Mouse (Mus musculus): ENCODE measurements around the gene Gpr19. TPM values are rescaled to one million over a fixed set of nuclear protein-coding genes. Genes with fewer than 3 reads are reported as not detected.

The Gpr19 gene
- total and polyA plus RNA-seq, 2 experiments from 2014 or later: 9.4 to 13.4 TPM

GRCm38 (mm10) chr6:134890436-134890835 lies 7.9 kb downstream of the Gpr19 start:
- TF ChIP-seq EP300 (IDR thresholded peaks at IDR 0.05; ENCODE audit: low read depth) (no peak), CTCF (IDR thresholded peaks at IDR 0.05; ENCODE audit: low read depth) (no peak)
- Histone ChIP-seq H3K4me2 (ENCODE audit: low read depth, low read length) (no peak overlapping the region), H3K4me3 (ENCODE audit: low read depth, low read length) (no peak overlapping the region), H3K27me3 (ENCODE audit: control insufficient read depth, insufficient read depth, low read length) (no peaks in the 10 kb centered on the region), H3K9ac (replicated peaks; ENCODE audit: low read depth, low read length) (no peak overlapping the region), H3K27ac (ENCODE audit: low read depth) (no peak overlapping the region), H3K36me3 (replicated peaks; ENCODE audit: control insufficient read depth, insufficient read depth, low read length) (no peaks in the 10 kb centered on the region), H3K9me3 (replicated peaks; ENCODE audit: control insufficient read depth, low read length) (no peaks in the 10 kb centered on the region), H3K4me1 (ENCODE audit: control insufficient read depth, insufficient read depth) (0 out of 2 replicates have a peak, but pooled peaks cover 4% of the 10 kb centered on the region)
- DNase-seq (ENCODE audit: low spot score) (no peak), ATAC-seq (ENCODE audit: insufficient read depth, low read depth) (no peak)
- 74% methylated on average over 7 of the region's 7 CpGs for WGBS

- Histone ChIP-seq H3K4me3 (ENCODE audit: low read depth, low read length) (no peak overlapping the region), H3K4me2 (ENCODE audit: low read depth, low read length) (no peak overlapping the region), H3K27ac (ENCODE audit: low read depth) (no peak overlapping the region), H3K9me3 (replicated peaks; ENCODE audit: control insufficient read depth, low read length) (no peaks in the 10 kb centered on the region), H3K27me3 (ENCODE audit: control insufficient read depth, insufficient read depth, low read length) (no peaks in the 10 kb centered on the region), H3K36me3 (replicated peaks; ENCODE audit: control insufficient read depth, insufficient read depth, low read length) (no peaks in the 10 kb centered on the region), H3K9ac (replicated peaks; ENCODE audit: low read depth, low read length) (no peak overlapping the region), H3K4me1 (ENCODE audit: control insufficient read depth, insufficient read depth) (0 out of 2 replicates have a peak, but pooled peaks cover 4% of the 10 kb centered on the region)
- WGBS: 68% methylated on average over 1 of the region's 1 CpGs
- DNase-seq (ENCODE audit: low spot score) (no peak), ATAC-seq (ENCODE audit: insufficient read depth, low read depth) (no peak)
- TF ChIP-seq CTCF (IDR thresholded peaks at IDR 0.05; ENCODE audit: low read depth) (no peak), EP300 (IDR thresholded peaks at IDR 0.05; ENCODE audit: low read depth) (no peak)
These were observed 8.6 kb downstream of the Gpr19 start for GRCm38 (mm10) chr6:134889763-134890162.

GRCm38 (mm10) chr6:134888563-134889017 lies 9.8 kb downstream of the Gpr19 start:
- WGBS: 9% methylated on average over 4 of the region's 4 CpGs

GRCm38 (mm10) chr6:134887711-134888449 lies 10.5 kb downstream of the Gpr19 start:
- Histone ChIP-seq H3K27ac (ENCODE audit: low read depth) (no peak overlapping the region), H3K4me3 (ENCODE audit: low read depth, low read length) (no peak overlapping the region), H3K4me2 (ENCODE audit: low read depth, low read length) (peak overlapping the region; percentile 19; the same call in 1 of the 2 replicates), H3K36me3 (replicated peaks; ENCODE audit: control insufficient read depth, insufficient read depth, low read length) (no peaks in the 10 kb centered on the region), H3K9ac (replicated peaks; ENCODE audit: low read depth, low read length) (no peak overlapping the region), H3K4me1 (ENCODE audit: control insufficient read depth, insufficient read depth) (0 out of 2 replicates have a peak, but pooled peaks cover 4% of the 10 kb centered on the region), H3K9me3 (replicated peaks; ENCODE audit: control insufficient read depth, low read length) (no peaks in the 10 kb centered on the region), H3K27me3 (ENCODE audit: control insufficient read depth, insufficient read depth, low read length) (no peaks in the 10 kb centered on the region)
- ATAC-seq (ENCODE audit: insufficient read depth, low read depth) (no peak), DNase-seq (ENCODE audit: low spot score) (no peak)
- TF ChIP-seq EP300 (IDR thresholded peaks at IDR 0.05; ENCODE audit: low read depth): no peak
- TF ChIP-seq CTCF (IDR thresholded peaks at IDR 0.05; ENCODE audit: low read depth): no peak
- 5% methylated on average over 10 of the region's 10 CpGs for WGBS

More at GRCm38 (mm10) chr6:134888563-134889017, 9.8 kb downstream of the Gpr19 start:
- Histone ChIP-seq H3K9ac (replicated peaks; ENCODE audit: low read depth, low read length) (no peak overlapping the region), H3K27ac (ENCODE audit: low read depth) (no peak overlapping the region), H3K36me3 (replicated peaks; ENCODE audit: control insufficient read depth, insufficient read depth, low read length) (no peaks in the 10 kb centered on the region), H3K4me2 (ENCODE audit: low read depth, low read length) (no peak overlapping the region), H3K27me3 (ENCODE audit: control insufficient read depth, insufficient read depth, low read length) (no peaks in the 10 kb centered on the region), H3K4me1 (ENCODE audit: control insufficient read depth, insufficient read depth) (0 out of 2 replicates have a peak, but pooled peaks cover 4% of the 10 kb centered on the region), H3K4me3 (ENCODE audit: low read depth, low read length) (no peak overlapping the region), H3K9me3 (replicated peaks; ENCODE audit: control insufficient read depth, low read length) (no peaks in the 10 kb centered on the region)
- DNase-seq (ENCODE audit: low spot score): no peak
- ATAC-seq (ENCODE audit: insufficient read depth, low read depth): no peak
- TF ChIP-seq EP300 (IDR thresholded peaks at IDR 0.05; ENCODE audit: low read depth): no peak
- TF ChIP-seq CTCF (IDR thresholded peaks at IDR 0.05; ENCODE audit: low read depth): no peak

GRCm38 (mm10) chr6:134887008-134887407 lies 11.4 kb downstream of the Gpr19 start:
- H3K9ac ChIP-seq (replicated peaks; ENCODE audit: low read depth, low read length): no peak overlapping the region
- H3K27ac ChIP-seq (ENCODE audit: low read depth): no peak overlapping the region
- TF ChIP-seq EP300 (IDR thresholded peaks at IDR 0.05; ENCODE audit: low read depth) (no peak), CTCF (IDR thresholded peaks at IDR 0.05; ENCODE audit: low read depth) (no peak)
- no peaks in the 10 kb centered on the region for H3K9me3 ChIP-seq (replicated peaks; ENCODE audit: control insufficient read depth, low read length)
- 51% methylated on average over 5 of the region's 5 CpGs for WGBS
- H3K4me2 ChIP-seq (ENCODE audit: low read depth, low read length): no peak overlapping the region
- ATAC-seq (ENCODE audit: insufficient read depth, low read depth) (no peak), DNase-seq (ENCODE audit: low spot score) (no peak)
- no peaks in the 10 kb centered on the region for H3K27me3 ChIP-seq (ENCODE audit: control insufficient read depth, insufficient read depth, low read length)
- 0 out of 2 replicates have a peak, but pooled peaks cover 4% of the 10 kb centered on the region for H3K4me1 ChIP-seq (ENCODE audit: control insufficient read depth, insufficient read depth)
- no peak overlapping the region for H3K4me3 ChIP-seq (ENCODE audit: low read depth, low read length)
- H3K36me3 ChIP-seq (replicated peaks; ENCODE audit: control insufficient read depth, insufficient read depth, low read length): no peaks in the 10 kb centered on the region

Measured in heart, postnatal 0 days (tissue).